Mouse (Mus musculus) liver, embryonic 14.5 days (tissue): ENCODE results near the gene Spata7. TPM values are rescaled to one million over a fixed set of nuclear protein-coding genes. Genes with fewer than 3 reads are reported as not detected.
"Not testable (repeated sequence)": the region's sequence is repeated elsewhere in the genome, so short reads cannot be mapped to it uniquely, and the experiment has no call there.

Experiments
- ATAC-seq: fragments of 200-750 bp; cut with Nextera tagmentation; 2 replicates; pipeline ENCODE4 v1.8.0; 2017; ENCODE audit warnings: moderate number of reproducible peaks, mild to moderate bottlenecking, moderate library complexity; ENCODE audit not compliant: insufficient read depth
- DNase-seq, 3 experiments: peaks; one replicate each; pipeline ENCODE4 v3.0.0-alpha.2; 2012 to 2013; ENCODE audit warnings: low read depth in 3 of 3, low spot score in 3 of 3
- H3K27ac ChIP-seq: fragments of 300-500 bp; sonication (generic); 2 replicates; pipeline ENCODE4 v1.5.1; 2014; ENCODE audit warnings: moderate library complexity, mild to moderate bottlenecking, control low read depth, inconsistent platforms
- H3K27me3 ChIP-seq: fragments of 300-500 bp; sonication (generic); 2 replicates; pipeline ENCODE4 v1.6.1; 2014; ENCODE audit warnings: mild to moderate bottlenecking, low read length, moderate library complexity; ENCODE audit not compliant: control insufficient read depth, insufficient read depth
- H3K36me3 ChIP-seq: fragments of 300-500 bp; sonication (generic); replicated peaks from 2 replicates; pipeline ENCODE4 v1.6.1; 2014; ENCODE audit warnings: low read depth; ENCODE audit not compliant: control insufficient read depth, insufficient read depth
- H3K4me1 ChIP-seq, 2 experiments: fragments of 200-500 bp in 1 of 2; fragments of 300-500 bp in 1 of 2; sonication (generic) in 1 of 2; replicated peaks; 2 replicates each; pipeline ENCODE4 v1.6.1; 2012 to 2014; ENCODE audit warnings: antibody characterized with exemption in 1 of 2, inconsistent platforms in 1 of 2, low read length in 1 of 2; ENCODE audit not compliant: control insufficient read depth in 2 of 2, insufficient read depth in 2 of 2
- H3K4me2 ChIP-seq: fragments of 300-500 bp; sonication (generic); 2 replicates; pipeline ENCODE4 v1.6.1; 2014; ENCODE audit warnings: low read depth, mild to moderate bottlenecking, control low read depth, moderate library complexity
- H3K4me3 ChIP-seq, 2 experiments: fragments of 200-500 bp in 1 of 2; fragments of 300-500 bp in 1 of 2; sonication (generic) in 1 of 2; 2 replicates each; pipeline ENCODE4 v1.5.1; 2012 to 2014; ENCODE audit warnings: low read depth in 2 of 2, low read length in 2 of 2, mild to moderate bottlenecking in 2 of 2, control low read depth in 1 of 2, inconsistent platforms in 1 of 2, moderate library complexity in 1 of 2; ENCODE audit not compliant: insufficient read depth in 1 of 2
- H3K9ac ChIP-seq: fragments of 300-500 bp; sonication (generic); replicated peaks from 2 replicates; pipeline ENCODE4 v1.6.1; 2014; ENCODE audit warnings: mild to moderate bottlenecking, control low read depth, moderate library complexity
- H3K9me3 ChIP-seq: fragments of 300-500 bp; sonication (generic); 2 replicates; pipeline ENCODE4 v1.6.1; 2016; ENCODE audit warnings: low read length, mixed read lengths; ENCODE audit not compliant: control insufficient read depth
- CTCF ChIP-seq: IDR thresholded peaks from 2 replicates; pipeline ENCODE4 v1.5.1; 2016; ENCODE audit warnings: antibody characterized with exemption, low read depth, control low read depth
- EP300 ChIP-seq: IDR thresholded peaks from 2 replicates; pipeline ENCODE4 v1.6.1; 2016; ENCODE audit warnings: antibody characterized with exemption, low read depth
- WGBS: fragments of 180-500 bp; shearing (Covaris S2); extraction: QIAGEN DNeasy Blood & Tissue Kit; methylation state at CpG from one replicate; pipeline ENCODE4 v1.1.7; 2014; ENCODE audit not compliant: insufficient replicate concordance; 5-methylcytosine and 5-hydroxymethylcytosine counted together
- polyA plus RNA-seq, 2 experiments: library from polyadenylated mRNA; depleted of rRNA in 1 of 2; stranded (reverse) in 1 of 2; unstranded in 1 of 2; fragments of >200 nt; fragmentation: Nextera tagmentation in 1 of 2; extraction: Ambion mirVana in 1 of 2; gene quantifications; 2 replicates each; pipeline versions ENCODE4 v1.2.1 to v1.2.3; 2012 to 2014

The Spata7 gene
- polyA plus RNA-seq, 2 experiments = 1.2 to 2.0 TPM

GRCm38 (mm10) chr12:98615746-98616145 lies 12.2 kb upstream of the Spata7 start:
- WGBS = 43% methylated on average over 5 of the region's 5 CpGs
- ATAC-seq (no peak), DNase-seq (no peak)
- Histone ChIP-seq H3K4me2 (no peak overlapping the region), H3K9ac (no peak overlapping the region), H3K4me1 (no peaks in the 10 kb centered on the region), H3K36me3 (no peaks in the 10 kb centered on the region), H3K9me3 (no peaks in the 10 kb centered on the region), H3K4me3 (no peak overlapping the region), H3K27me3 (no peaks in the 10 kb centered on the region), H3K27ac (no peak overlapping the region)
- TF ChIP-seq CTCF (no peak), EP300 (no peak)

GRCm38 (mm10) chr12:98619496-98619895 lies 8.5 kb upstream of the Spata7 start:
- TF ChIP-seq EP300 = no peak
- H3K27ac ChIP-seq = no peak overlapping the region
- no peaks in the 10 kb centered on the region for H3K4me1 ChIP-seq
- H3K4me3 ChIP-seq = no peak overlapping the region
- H3K27me3 ChIP-seq = no peaks in the 10 kb centered on the region
- H3K9me3 ChIP-seq = no peaks in the 10 kb centered on the region
- DNase-seq = no peak
- no peak overlapping the region for H3K4me2 ChIP-seq
- no peak for ATAC-seq
- H3K36me3 ChIP-seq = no peaks in the 10 kb centered on the region
- WGBS = 65% methylated on average over 2 of the region's 2 CpGs
- no peak overlapping the region for H3K9ac ChIP-seq

GRCm38 (mm10) chr12:98620922-98621321 lies 7.0 kb upstream of the Spata7 start:
- not testable (repeated sequence) for H3K27ac ChIP-seq, H3K4me1 ChIP-seq, DNase-seq, H3K4me3 ChIP-seq, H3K27me3 ChIP-seq, H3K36me3 ChIP-seq, ATAC-seq, H3K9ac ChIP-seq, H3K4me2 ChIP-seq, H3K9me3 ChIP-seq
- WGBS = 35% methylated on average over 6 of the region's 6 CpGs

- not testable (repeated sequence) for H3K36me3 ChIP-seq, H3K9me3 ChIP-seq, DNase-seq, H3K9ac ChIP-seq, ATAC-seq, H3K4me3 ChIP-seq, H3K27ac ChIP-seq, H3K4me1 ChIP-seq, H3K4me2 ChIP-seq, H3K27me3 ChIP-seq
- 70% methylated on average over 10 of the region's 10 CpGs for WGBS
Measured at GRCm38 (mm10) chr12:98623266-98623665, 4.7 kb upstream of the Spata7 start.

- ATAC-seq (peak; percentile 84), DNase-seq (peak in 1 of 3 experiments; percentile 11)
- Histone ChIP-seq H3K9ac (peak overlapping the region; percentile 75), H3K4me1 (peaks cover 2 to 4% of the 10 kb centered on the region in 2 experiments; a peak in 3 of 4 replicates), H3K4me2 (peak overlapping the region; percentile 74), H3K27me3 (no peaks in the 10 kb centered on the region), H3K9me3 (no peaks in the 10 kb centered on the region), H3K36me3 (no peaks in the 10 kb centered on the region), H3K27ac (no peak overlapping the region), H3K4me3 (peak overlapping the region; percentile 78 to 79)
- TF ChIP-seq CTCF = no peak
- TF ChIP-seq EP300 = no peak
- 3% methylated on average over 16 of the region's 16 CpGs for WGBS
Measured at GRCm38 (mm10) chr12:98628260-98628970, 458 bp downstream of the Spata7 start.
